Mouse (Mus musculus): Measurements from ENCODE around the gene Madcam1.

DNA sequence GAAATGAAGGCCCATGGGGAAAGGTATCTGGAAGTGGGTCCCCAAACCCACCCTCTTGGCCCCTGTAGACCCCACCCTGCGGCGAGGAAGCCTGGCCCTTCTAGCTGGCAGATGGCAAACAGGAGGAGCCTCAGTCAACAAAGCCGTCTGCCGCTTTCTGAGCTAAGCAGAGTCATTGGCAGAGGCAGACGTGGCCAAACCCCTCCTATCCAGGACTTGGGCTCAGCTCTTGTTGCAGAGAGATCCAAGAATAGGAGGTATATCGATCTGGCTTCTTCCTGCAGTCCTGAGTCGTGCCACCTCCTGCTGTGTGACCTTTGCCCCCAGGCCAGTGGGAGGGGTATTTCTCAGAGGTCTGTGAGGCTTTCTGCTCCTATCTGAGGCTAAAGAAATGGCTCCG, 48.5 kb upstream of the Madcam1 start:
- TF ChIP-seq CTCF (IDR thresholded peaks at IDR 0.05; ENCODE audit: extremely low read depth, insufficient read depth, insufficient read length, insufficient replicate concordance) (no peak), POLR2A (IDR thresholded peaks at IDR 0.05; ENCODE audit: low read depth, low read length) (no peak)

All from spleen, adult 2 months (tissue).